Mouse (Mus musculus) embryonic fibroblast, embryonic 13.5 days (primary cell): ENCODE measurements around the gene Rere. TPM values are rescaled to one million over a fixed set of nuclear protein-coding genes. Genes with fewer than 3 reads are reported as not detected.

ENCODE experiments used
- H3K27ac ChIP-seq: 2 replicates; pipeline ENCODE4 v1.5.1; 2012; ENCODE audit warnings: low read length, control low read depth, inconsistent platforms; ENCODE audit not compliant: insufficient read depth
- H3K4me1 ChIP-seq: 2 replicates; pipeline ENCODE4 v1.6.1; 2011; ENCODE audit warnings: low read length; ENCODE audit not compliant: control insufficient read depth, insufficient read depth
- H3K4me3 ChIP-seq: 2 replicates; pipeline ENCODE4 v1.5.1; 2011; ENCODE audit warnings: mild to moderate bottlenecking, control low read depth, low read length; ENCODE audit not compliant: insufficient read depth
- CTCF ChIP-seq: IDR thresholded peaks from 2 replicates; pipeline ENCODE4 v1.5.1; 2011; ENCODE audit warnings: mild to moderate bottlenecking, control low read depth, low read length, moderate library complexity, borderline replicate concordance; ENCODE audit not compliant: insufficient read depth
- POLR2A ChIP-seq: IDR thresholded peaks from 2 replicates; pipeline ENCODE4 v1.6.1; 2011; ENCODE audit warnings: low read depth, mild to moderate bottlenecking, control low read depth, low read length, moderate library complexity
- polyA plus RNA-seq: library from polyadenylated mRNA; stranded (reverse); fragments of >200 nt; gene quantifications from 2 replicates; pipeline ENCODE4 v1.2.4, GENCODE M21; 2011; ENCODE audit warnings: low read depth; ENCODE audit not compliant: missing spikeins, insufficient read length

The Rere gene
- polyA plus RNA-seq, 1 experiment: 59.0 TPM

GRCm38 (mm10) chr4:150250549-150251422, 30.7 kb upstream of the Rere start:
- no peak overlapping the region for H3K4me3 ChIP-seq
- H3K27ac ChIP-seq: no peak overlapping the region
- no peaks in the 10 kb centered on the region for H3K4me1 ChIP-seq
- TF ChIP-seq POLR2A (0 out of 2 replicates have a peak, but pooled peaks have one; percentile 31), CTCF (no peak)

GRCm38 (mm10) chr4:150254416-150254815, 27.0 kb upstream of the Rere start:
- Histone ChIP-seq H3K4me3 (no peak overlapping the region), H3K4me1 (no peaks in the 10 kb centered on the region), H3K27ac (no peak overlapping the region)
- TF ChIP-seq POLR2A: no peak
- TF ChIP-seq CTCF: no peak

- no peak overlapping the region for H3K27ac ChIP-seq
- no peak overlapping the region for H3K4me3 ChIP-seq
- TF ChIP-seq CTCF: no peak
- TF ChIP-seq POLR2A: no peak
- no peaks in the 10 kb centered on the region for H3K4me1 ChIP-seq
Measured at GRCm38 (mm10) chr4:150255181-150255580, 26.3 kb upstream of the Rere start.

- H3K4me1 ChIP-seq: no peaks in the 10 kb centered on the region
- H3K27ac ChIP-seq: no peak overlapping the region
- no peak overlapping the region for H3K4me3 ChIP-seq
- TF ChIP-seq CTCF (peak; percentile 72), POLR2A (no peak)
Measured at GRCm38 (mm10) chr4:150257252-150258204, 23.9 kb upstream of the Rere start.

GRCm38 (mm10) chr4:150258388-150258787, 23.1 kb upstream of the Rere start:
- Histone ChIP-seq H3K27ac (no peak overlapping the region), H3K4me3 (no peak overlapping the region), H3K4me1 (no peaks in the 10 kb centered on the region)
- TF ChIP-seq CTCF: no peak

- no peak overlapping the region for H3K4me3 ChIP-seq
- no peak overlapping the region for H3K27ac ChIP-seq
- TF ChIP-seq POLR2A: no peak
- no peak for TF ChIP-seq CTCF
- no peaks in the 10 kb centered on the region for H3K4me1 ChIP-seq
Measured at GRCm38 (mm10) chr4:150259577-150259976, 21.9 kb upstream of the Rere start.

- H3K4me3 ChIP-seq: no peak overlapping the region
- TF ChIP-seq POLR2A (no peak), CTCF (no peak)
Measured at GRCm38 (mm10) chr4:150260111-150260510, 21.3 kb upstream of the Rere start.

GRCm38 (mm10) chr4:150260745-150261144, 20.7 kb upstream of the Rere start:
- Histone ChIP-seq H3K4me1 (0 out of 2 replicates have a peak, but pooled peaks cover under 1% of the 10 kb centered on the region), H3K4me3 (no peak overlapping the region), H3K27ac (no peak overlapping the region)
- TF ChIP-seq POLR2A (no peak), CTCF (peak; percentile 22; the same call in 1 of the 2 replicates)

More at GRCm38 (mm10) chr4:150260111-150260510, 21.3 kb upstream of the Rere start:
- Histone ChIP-seq H3K27ac (no peak overlapping the region), H3K4me1 (no peaks in the 10 kb centered on the region)

GRCm38 (mm10) chr4:150262301-150262700, 19.1 kb upstream of the Rere start:
- H3K4me1 ChIP-seq: peaks cover 2% of the 10 kb centered on the region; the same call in 1 of the 2 replicates
- H3K4me3 ChIP-seq: no peak overlapping the region
- TF ChIP-seq POLR2A (no peak), CTCF (no peak)
- no peak overlapping the region for H3K27ac ChIP-seq
